Mouse (Mus musculus): ENCODE data around the gene Parn. TPM values are rescaled to one million over a fixed set of nuclear protein-coding genes. Genes with fewer than 3 reads are reported as not detected.

Gene Parn
- total and polyA plus RNA-seq, 3 experiments = 26.7 to 160 (median 38.2) TPM

DNA sequence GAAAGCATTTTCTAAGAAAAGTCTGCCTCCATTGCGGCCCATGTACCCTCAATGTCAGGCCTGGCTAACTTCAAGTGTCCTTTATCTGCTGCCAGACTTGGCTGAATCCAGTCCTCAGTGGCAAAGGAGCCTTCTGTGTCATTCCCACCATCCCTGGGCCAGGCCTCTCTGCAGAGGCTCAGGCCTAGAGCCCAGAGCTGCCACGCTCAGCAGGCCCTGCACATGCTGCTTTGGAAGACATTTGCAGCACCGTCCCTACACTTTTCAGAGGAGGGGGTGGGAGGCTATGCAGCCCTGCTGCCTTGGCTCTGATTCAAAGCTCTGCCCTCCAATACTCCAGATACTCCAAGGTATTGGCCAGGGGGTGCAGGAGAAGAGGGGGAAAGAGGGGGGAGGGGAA lies 176.2 kb downstream of the Parn start:
- no peaks in the 10 kb centered on the region for H3K36me3 ChIP-seq (ENCODE audit: control insufficient read depth in 1 of 2, insufficient read depth in 2 of 2, low read length in 2 of 2)
- no peaks in the 10 kb centered on the region for H3K9me3 ChIP-seq (replicated peaks; ENCODE audit: insufficient read depth, low read length)
- H3K79me2 ChIP-seq (ENCODE audit: control insufficient read depth, insufficient read depth, low read length, poor library complexity) = no peaks in the 10 kb centered on the region
- no peak overlapping the region for H3K9ac ChIP-seq (ENCODE audit: control insufficient read depth, low read depth, low read length, poor library complexity, severe bottlenecking)
- peaks cover 0 to 4% of the 10 kb centered on the region in 2 experiments for H3K27me3 ChIP-seq (ENCODE audit: control insufficient read depth in 1 of 2, insufficient read depth in 2 of 2, low read length in 2 of 2)
- DNase-seq (ENCODE audit: low read depth, low spot score) = no peak
- TF ChIP-seq ETS1 (IDR thresholded peaks at IDR 0.05; ENCODE audit: low read depth, low read length) (no peak), ZC3H11A (IDR thresholded peaks at IDR 0.05; ENCODE audit: low read depth, low read length) (no peak), ZMIZ1 (IDR thresholded peaks at IDR 0.05; ENCODE audit: low read depth, low read length) (no peak), KAT2A (conservative IDR thresholded peaks at IDR 0.05; ENCODE audit: low read depth, low read length) (no peak), MYC (IDR thresholded peaks at IDR 0.05; ENCODE audit: low read depth, low read length) (no peak), JUND (IDR thresholded peaks at IDR 0.05; ENCODE audit: low read depth, low read length) (no peak), POLR2AphosphoS5 (IDR thresholded peaks at IDR 0.05; ENCODE audit: borderline replicate concordance, low read depth, low read length) (no peak)
- no peaks in the 10 kb centered on the region for H3K4me1 ChIP-seq (ENCODE audit: control insufficient read depth in 1 of 2, insufficient read depth in 2 of 2, low read length in 2 of 2)
- no peak overlapping the region for H3K27ac ChIP-seq (ENCODE audit: control insufficient read depth, low read depth, low read length)
- H3K4me3 ChIP-seq (ENCODE audit: control insufficient read depth in 1 of 2, insufficient read depth in 1 of 2, low read depth in 2 of 2, low read length in 2 of 2) = no peak overlapping the region

Other genes with a start within 250 kb of the Parn start
- 17.2 and 20.6 TPM in 2 replicates for gene Bfar, start 3.7 kb upstream of the Parn start, total RNA-seq (2012; rRNA removed)
- 10 to 100 TPM in 1 of 2 experiments, not detected in 1; 21.8 TPM for gene Bfar, start 3.7 kb upstream of the Parn start, polyA plus RNA-seq (2012; ENCODE audit: insufficient read depth in 1 of 2, insufficient read length in 2 of 2, low read depth in 1 of 2, low replicate concordance in 2 of 2, missing spikeins in 1 of 2)
- 9.1 and 10.8 TPM in 2 replicates for gene 3110001I22Rik, start 3.8 kb upstream of the Parn start, total RNA-seq (2012; rRNA removed)
- gene 3110001I22Rik, start 3.8 kb upstream of the Parn start, polyA plus RNA-seq (2012; ENCODE audit: insufficient read depth in 1 of 2, insufficient read length in 2 of 2, low read depth in 1 of 2, low replicate concordance in 2 of 2, missing spikeins in 1 of 2) = 1 to 10 TPM in 1 of 2 experiments, not detected in 1; 8.8 TPM
- not detected in 2 replicates for gene Pla2g10, start 62.8 kb upstream of the Parn start, total RNA-seq (2012; rRNA removed)
- not detected for gene Pla2g10, start 62.8 kb upstream of the Parn start, polyA plus RNA-seq (2012; ENCODE audit: insufficient read depth in 1 of 2, insufficient read length in 2 of 2, low read depth in 1 of 2, low replicate concordance in 2 of 2, missing spikeins in 1 of 2)
- 78.6 and 92.8 TPM in 2 replicates for gene Rrn3, start 112.5 kb upstream of the Parn start, total RNA-seq (2012; rRNA removed)
- gene Rrn3, start 112.5 kb upstream of the Parn start, polyA plus RNA-seq (2012; ENCODE audit: insufficient read depth in 1 of 2, insufficient read length in 2 of 2, low read depth in 1 of 2, low replicate concordance in 2 of 2, missing spikeins in 1 of 2) = 10 to 100 TPM in 1 of 2 experiments, not detected in 1; 60.0 TPM
- gene Ntan1, start 150.7 kb upstream of the Parn start, total RNA-seq (2012; rRNA removed) = 38.3 and 40.4 TPM in 2 replicates
- 10 to 100 TPM in 1 of 2 experiments, not detected in 1; 57.4 TPM for gene Ntan1, start 150.7 kb upstream of the Parn start, polyA plus RNA-seq (2012; ENCODE audit: insufficient read depth in 1 of 2, insufficient read length in 2 of 2, low read depth in 1 of 2, low replicate concordance in 2 of 2, missing spikeins in 1 of 2)
- 36.0 and 37.4 TPM in 2 replicates for gene Pdxdc1, start 235.0 kb upstream of the Parn start, total RNA-seq (2012; rRNA removed)
- gene Pdxdc1, start 235.0 kb upstream of the Parn start, polyA plus RNA-seq (2012; ENCODE audit: insufficient read depth in 1 of 2, insufficient read length in 2 of 2, low read depth in 1 of 2, low replicate concordance in 2 of 2, missing spikeins in 1 of 2) = 10 to 100 TPM in 1 of 2 experiments, not detected in 1; 64.2 TPM
- 0.77 and 1.2 TPM in 2 replicates for gene Mpv17l, start 235.0 kb upstream of the Parn start, total RNA-seq (2012; rRNA removed)
- 1 to 10 TPM in 1 of 2 experiments, not detected in 1; 2.3 TPM for gene Mpv17l, start 235.0 kb upstream of the Parn start, polyA plus RNA-seq (2012; ENCODE audit: insufficient read depth in 1 of 2, insufficient read length in 2 of 2, low read depth in 1 of 2, low replicate concordance in 2 of 2, missing spikeins in 1 of 2)

All from MEL (cell line).